In genomic region chr3:36790245-36790644, GRCm38 (mm10) we compare ENCODE assay signal across 17 mouse cellular contexts.
"Had no signal": no experiment of that assay in that cellular context is flagged by ENCODE, and none has a peak within 500 bp of the region (broad histone marks: within the 10 kb centered on the region; RNA-seq: fewer than 3 reads in every experiment).

No protein-coding gene starts in this region.

- DNase-seq: kidney, postnatal 25 days; lung, adult 18-20 months; lung, postnatal 14 days; retina, postnatal 1 day; right cerebral cortex, postnatal 4 days; spleen, adult 18-20 months; thymus, adult 2 months; thymus, postnatal 25 days had no signal

- H3K4me1 ChIP-seq: kidney, embryonic 15.5 days; limb, embryonic 10.5 days; midbrain, embryonic 12.5 days; neural tube, embryonic 13.5 days; stomach, embryonic 15.5 days had no signal

- H3K27ac ChIP-seq: hindbrain, embryonic 14.5 days; kidney, embryonic 15.5 days; left cerebral cortex, adult 2 months; limb, embryonic 10.5 days; midbrain, embryonic 12.5 days; neural tube, embryonic 13.5 days; stomach, embryonic 15.5 days had no signal

- H3K4me2 ChIP-seq: hindbrain, embryonic 14.5 days; kidney, embryonic 15.5 days; midbrain, embryonic 12.5 days; neural tube, embryonic 13.5 days; stomach, embryonic 15.5 days had no signal

- H3K9me3 ChIP-seq: kidney, embryonic 15.5 days; limb, embryonic 10.5 days; midbrain, embryonic 12.5 days; neural tube, embryonic 13.5 days; stomach, embryonic 15.5 days had no signal

- ATAC-seq: intestine, postnatal 0 days; midbrain, embryonic 16.5 days had no signal

- H3K4me3 ChIP-seq: kidney, embryonic 15.5 days; left cerebral cortex, adult 2 months; limb, embryonic 10.5 days; midbrain, embryonic 12.5 days; neural tube, embryonic 13.5 days; stomach, embryonic 15.5 days had no signal

- H3K27me3 ChIP-seq: kidney, embryonic 15.5 days; midbrain, embryonic 12.5 days; neural tube, embryonic 13.5 days; stomach, embryonic 15.5 days had no signal

- H3K9ac ChIP-seq: hindbrain, embryonic 14.5 days; kidney, embryonic 15.5 days; midbrain, embryonic 12.5 days; neural tube, embryonic 13.5 days; stomach, embryonic 15.5 days had no signal

- H3K36me3 ChIP-seq: kidney, embryonic 15.5 days; limb, embryonic 10.5 days; midbrain, embryonic 12.5 days; neural tube, embryonic 13.5 days; stomach, embryonic 15.5 days had no signal
